Mouse (Mus musculus) megakaryocyte-erythroid progenitor cell, adult 5-6 weeks (primary cell): ENCODE results near the gene Larp4b. TPM values are rescaled to one million over a fixed set of nuclear protein-coding genes. Genes with fewer than 3 reads are reported as not detected.

Source experiments
- ATAC-seq: replicated peaks from 2 replicates; pipeline ENCODE4 v1.8.0; 2016; ENCODE audit warnings: mild to moderate bottlenecking, inconsistent platforms; ENCODE audit not compliant: severe bottlenecking, poor library complexity, low FRiP score, low TSS enrichment
- total RNA-seq, 2 experiments: library from RNA; stranded (forward) in 1 of 2; stranded (reverse) in 1 of 2; fragments of 200-1000, 215-1000 nt in 1 of 2; fragments of >200 nt in 1 of 2; fragmentation: Nextera tagmentation in 1 of 2; gene quantifications; 2 replicates each; pipeline ENCODE4 v1.2.3; 2014 to 2017

Gene Larp4b
- total RNA-seq, 2 experiments from 2014 or later = 76.6 to 93.4 TPM

DNA sequence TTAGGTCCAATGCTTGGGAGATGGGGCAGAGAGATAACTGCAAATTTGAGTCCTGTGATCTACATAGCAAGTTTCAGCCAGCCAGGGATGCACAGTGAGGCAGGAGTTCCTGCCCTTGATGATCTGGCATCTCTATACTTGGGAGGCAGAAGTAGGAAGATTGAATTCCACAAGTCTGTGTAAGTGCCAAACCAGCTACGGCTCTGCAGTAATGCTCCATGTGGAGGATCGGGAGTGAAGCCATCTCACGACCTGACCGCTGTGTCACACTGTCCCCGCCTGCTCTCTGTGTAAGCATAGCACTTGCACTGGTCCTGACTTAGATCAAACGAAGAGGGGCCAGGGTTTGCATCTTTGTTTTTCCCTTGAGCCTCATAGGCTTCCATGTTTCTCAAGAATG lies 75.9 kb downstream of the Larp4b start:
- no peak for ATAC-seq

DNA sequence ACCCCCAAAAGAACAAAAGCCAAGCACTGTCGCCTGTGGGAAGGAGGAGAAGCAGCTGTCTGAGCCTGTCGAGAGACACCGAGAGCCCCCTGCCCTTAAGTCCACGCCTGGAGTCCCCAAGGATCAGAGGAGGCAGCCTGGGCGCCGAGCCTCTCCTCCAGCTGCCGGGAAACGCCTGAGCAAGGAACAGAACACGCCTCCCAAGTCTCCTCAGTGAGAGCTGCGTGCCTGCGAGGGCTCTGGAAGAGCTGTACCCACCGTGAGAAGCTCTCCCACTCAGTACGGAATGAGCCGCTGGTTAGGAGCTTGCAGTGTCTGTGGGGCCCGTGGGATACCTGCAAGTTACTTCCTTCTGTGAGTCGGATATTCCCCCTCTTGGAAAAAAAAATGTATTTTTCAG lies 77.0 kb downstream of the Larp4b start:
- ATAC-seq = no peak

DNA sequence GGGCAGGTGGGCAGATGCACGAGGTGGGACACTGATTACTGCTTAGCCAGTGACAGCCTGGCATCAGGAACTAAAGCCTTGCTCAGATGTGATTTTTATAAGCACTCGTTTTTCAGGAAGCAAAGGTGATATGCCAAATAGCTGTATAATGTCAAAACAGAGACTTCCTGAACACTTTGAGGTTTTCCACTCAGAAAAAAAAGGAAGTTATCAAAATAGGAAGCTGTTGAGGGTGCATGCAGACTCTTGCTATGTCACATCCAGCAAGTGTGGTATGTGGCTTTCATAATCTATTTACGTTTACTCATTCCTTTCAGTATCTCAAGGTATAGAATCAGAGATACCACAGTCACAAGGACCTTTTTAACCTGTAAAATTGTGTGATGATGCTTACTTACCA lies 79.7 kb downstream of the Larp4b start:
- no peak for ATAC-seq

DNA sequence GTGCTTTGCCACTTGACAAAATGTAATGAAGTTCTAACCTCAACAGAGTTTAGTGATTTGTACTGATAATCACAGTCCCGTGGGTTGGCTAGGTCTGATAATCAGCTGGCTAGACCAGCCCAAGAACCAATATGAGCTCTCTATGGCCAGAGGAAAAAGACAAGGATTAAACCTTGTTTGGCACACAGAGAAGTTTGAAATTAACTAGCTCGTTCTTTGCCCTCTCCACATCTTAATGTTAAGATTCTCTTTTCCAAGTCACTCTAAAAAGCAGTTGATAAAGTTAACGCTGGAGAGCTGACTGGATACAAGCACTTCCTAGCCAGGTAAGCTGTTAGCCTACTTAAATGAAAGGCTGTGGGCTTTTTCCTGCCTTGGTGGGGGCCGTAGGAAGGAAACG lies 81.5 kb downstream of the Larp4b start:
- no peak for ATAC-seq

DNA sequence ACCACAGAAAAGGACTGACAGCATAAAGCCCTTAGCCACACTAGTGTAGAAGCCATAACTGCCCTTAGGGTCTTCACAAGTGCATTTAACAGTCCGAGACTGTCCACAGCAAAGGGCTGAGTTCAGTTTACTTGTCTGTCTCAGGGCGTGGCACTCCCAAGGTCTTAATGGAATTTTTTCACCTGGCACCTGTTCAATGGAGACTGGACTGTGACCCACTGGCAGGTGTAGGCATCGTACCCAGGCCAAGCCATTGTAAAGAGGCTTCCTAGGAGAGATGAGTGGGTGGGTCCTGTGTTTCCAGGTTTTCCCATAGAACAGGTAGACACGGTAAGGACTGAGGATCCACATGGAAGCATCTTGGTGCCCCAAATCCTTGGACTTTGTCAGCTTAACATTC lies 84.6 kb downstream of the Larp4b start:
- no peak for ATAC-seq

DNA sequence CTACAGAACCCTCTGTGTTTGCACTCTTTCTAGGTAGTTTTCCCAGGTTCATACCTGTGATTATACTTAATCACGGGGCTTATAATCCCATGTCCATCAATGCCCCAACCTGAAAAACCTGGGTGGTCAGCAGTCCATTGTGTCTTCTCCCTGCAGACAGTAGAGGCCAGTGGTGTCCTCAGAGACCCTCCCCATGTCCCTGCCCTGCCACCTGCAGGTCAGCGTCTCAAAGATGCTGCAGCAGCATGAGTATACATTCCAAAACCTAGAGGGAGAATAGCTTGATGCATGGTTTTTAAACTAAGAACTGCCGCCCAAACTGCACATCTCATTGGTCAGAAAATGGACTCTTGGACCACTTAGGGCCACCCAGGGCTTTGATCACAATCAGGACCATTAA lies 85.0 kb downstream of the Larp4b start:
- ATAC-seq = no peak

DNA sequence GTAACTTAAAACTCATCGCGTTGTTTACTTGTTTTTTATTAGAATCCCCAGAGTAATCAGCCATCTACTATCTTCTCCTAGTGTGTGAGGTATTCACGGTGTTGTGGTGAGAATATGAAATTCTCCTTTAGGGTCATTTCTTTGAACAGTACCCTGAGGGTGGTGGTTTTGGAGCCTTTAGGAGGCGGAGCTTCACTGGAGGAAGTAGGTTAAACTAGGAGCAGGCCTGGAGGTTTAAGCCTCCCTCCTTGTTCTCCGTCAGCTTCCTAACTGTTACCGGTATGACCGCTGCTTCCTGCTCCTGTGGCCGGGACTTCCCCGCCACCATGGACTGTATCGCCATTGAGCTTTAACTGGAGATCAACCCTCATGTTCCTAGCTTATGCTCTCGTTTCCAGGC lies 86.5 kb downstream of the Larp4b start:
- ATAC-seq = peak; percentile 53

DNA sequence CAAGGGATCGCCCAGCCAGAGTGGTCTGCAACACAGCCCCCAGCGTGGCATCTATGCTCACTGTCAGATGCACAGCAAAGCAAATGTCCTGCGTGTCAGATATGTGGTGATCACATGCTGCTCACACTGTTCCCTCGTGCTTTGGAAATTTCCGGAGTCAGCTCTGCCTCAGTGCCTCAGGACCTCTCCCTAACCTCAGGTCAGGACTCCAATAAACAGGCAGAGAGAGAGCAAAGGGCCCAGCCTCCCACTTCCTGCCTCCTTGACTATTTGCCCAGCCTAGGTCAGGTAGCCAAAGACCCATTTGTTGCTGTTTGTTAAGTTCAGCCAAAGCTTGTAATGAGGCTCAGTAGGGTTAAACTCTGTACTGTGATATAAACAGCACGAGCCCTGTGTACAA lies 87.4 kb downstream of the Larp4b start:
- ATAC-seq = no peak

DNA sequence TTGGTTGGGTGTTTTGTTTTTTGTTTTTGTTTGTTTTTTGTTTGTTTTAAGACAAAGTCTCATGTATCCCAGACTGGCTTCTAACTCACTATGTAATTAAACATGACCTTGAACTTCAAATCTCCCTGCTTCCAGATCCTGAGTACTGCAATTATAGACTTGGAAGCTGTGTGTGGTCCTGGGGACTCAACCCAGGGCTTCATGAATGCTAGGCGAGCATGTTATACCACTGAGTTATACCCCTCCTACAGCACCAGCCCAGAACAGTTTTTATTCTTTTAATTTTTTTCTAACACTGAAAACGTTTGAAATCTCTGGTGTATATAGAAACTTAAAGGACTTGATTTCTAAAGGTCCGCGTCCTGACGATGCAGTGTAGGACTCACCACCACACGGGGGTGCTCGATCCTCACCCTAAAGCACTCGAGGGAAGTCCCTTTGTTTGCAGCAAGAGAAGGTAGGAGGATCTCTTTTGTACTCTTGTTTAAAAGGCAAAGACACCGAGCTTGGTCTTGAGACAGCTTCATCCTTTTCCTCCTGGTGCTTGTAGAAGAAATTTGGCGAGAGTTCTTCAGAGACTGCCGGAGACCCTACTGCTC lies 88.1 kb downstream of the Larp4b start:
- peak; percentile 71 for ATAC-seq

DNA sequence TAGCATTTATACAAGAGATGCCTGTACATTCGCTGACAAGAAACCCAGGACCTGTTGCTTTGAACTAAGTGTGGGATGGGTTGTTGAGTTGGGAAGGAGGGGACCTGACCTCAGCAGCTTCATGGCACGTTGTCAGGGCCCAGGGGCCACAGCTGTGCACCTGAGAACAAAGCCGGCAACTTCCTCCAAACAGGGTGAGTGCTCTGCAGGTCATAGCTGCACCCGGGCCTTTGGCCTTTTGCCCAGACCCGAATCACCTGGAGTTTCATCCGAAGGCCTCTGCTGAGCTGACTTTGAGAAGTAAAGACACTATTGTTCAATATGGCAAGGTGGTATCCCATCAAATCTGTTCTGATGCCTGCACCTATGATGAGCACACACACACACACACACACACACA lies 90.6 kb downstream of the Larp4b start:
- ATAC-seq = no peak

DNA sequence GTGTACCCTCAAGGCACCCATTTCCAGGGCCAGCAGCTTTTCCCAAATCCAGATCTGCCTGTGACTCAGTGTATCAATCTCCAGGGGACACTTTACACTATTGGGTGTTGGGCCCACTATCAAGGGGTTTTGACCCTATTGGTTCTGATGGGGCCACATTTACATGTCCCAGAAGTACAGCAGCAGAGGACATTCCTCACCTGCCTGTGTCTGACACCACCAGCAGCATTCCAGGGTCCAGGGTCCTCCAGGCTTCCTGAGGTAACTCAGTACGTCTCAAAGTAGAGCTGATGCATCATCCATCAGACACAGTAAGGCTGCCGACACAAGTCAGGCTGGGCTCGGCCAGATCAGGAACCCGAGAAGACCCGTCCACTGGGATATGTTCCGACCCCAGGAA lies 91.0 kb downstream of the Larp4b start:
- ATAC-seq = no peak

DNA sequence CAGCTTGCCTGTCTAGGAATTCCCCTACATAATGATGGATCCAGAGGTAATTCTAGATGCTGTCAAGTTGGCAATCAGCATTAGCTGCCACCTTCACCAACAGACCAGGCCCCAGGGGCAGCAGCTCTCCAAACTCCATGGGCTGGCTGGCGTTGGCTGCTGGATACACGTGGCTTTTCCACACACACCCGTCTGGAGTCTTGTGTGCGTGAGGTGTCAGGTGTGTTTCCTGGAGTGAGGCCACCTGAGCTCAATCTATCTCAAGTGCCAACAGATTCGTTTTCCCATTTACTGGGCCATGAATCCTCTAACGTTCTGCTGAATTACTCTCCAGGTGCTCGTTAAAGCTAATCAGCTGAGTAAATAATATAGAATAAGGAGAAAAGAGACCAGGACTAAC lies 93.5 kb downstream of the Larp4b start:
- ATAC-seq = no peak

DNA sequence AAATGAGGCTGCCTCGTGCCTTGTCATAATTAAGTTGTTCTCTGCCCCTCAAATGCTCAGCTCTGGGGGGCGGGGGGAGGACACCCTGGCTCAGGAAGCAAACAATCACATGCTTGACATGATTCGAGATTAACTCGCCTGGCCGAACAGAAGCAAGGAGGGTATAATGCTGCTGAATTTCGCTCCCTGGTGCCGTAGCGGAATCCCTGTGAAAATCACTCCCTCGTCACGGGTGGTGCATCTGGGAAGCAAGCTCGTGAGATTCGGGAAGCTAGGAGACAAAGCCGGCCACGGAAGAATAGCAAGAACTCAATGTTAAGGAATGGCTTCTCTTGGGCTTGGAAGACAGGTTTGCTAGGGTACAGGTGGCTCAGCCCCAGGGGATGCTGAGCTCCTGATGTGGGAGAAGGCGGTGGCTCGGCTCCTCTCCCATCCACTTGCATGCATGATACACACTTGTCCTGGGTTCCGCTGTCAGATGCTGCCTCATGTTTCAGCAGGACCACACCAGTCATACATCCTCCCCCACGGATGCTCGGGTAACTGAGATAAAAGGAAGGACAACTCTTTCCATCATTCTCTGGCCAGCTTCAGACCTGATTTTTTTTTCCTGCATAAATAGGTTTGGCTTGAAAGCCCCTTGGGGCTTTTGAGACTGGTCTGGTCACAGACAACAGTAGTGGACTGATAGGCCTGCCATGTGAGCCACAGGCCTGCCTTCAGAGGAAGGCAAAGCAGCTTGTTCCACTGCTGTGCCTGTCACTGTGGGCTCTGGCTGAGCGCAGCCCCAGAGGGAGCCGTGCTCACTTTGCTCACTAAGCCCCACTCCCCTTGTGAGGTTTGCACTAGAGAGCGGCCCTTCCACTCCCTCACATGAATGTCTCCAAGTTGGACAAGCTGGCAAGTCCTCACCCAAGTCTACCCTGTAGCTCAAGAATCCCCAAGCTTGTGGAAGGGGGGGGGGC lies 94.2 kb downstream of the Larp4b start:
- no peak for ATAC-seq

DNA sequence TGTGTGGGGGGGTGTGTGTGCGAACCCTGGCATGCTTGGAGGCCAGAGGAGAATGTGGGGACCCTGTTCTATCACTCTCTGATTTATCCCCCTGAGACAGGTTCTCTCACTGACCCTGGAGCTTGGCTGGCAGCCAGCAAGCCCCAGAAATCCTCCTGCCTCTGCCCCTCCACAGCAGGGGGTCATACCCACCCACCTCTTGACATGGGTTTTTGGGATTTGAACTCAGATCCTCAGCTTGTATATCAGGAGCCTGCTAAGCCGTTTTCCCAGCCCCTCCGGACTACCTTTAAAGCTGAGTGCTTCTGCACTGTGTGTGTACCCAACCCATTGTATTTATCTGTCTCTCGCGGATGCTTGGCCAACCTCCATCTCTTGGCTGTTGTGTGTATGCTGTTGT lies 95.8 kb downstream of the Larp4b start:
- no peak for ATAC-seq

DNA sequence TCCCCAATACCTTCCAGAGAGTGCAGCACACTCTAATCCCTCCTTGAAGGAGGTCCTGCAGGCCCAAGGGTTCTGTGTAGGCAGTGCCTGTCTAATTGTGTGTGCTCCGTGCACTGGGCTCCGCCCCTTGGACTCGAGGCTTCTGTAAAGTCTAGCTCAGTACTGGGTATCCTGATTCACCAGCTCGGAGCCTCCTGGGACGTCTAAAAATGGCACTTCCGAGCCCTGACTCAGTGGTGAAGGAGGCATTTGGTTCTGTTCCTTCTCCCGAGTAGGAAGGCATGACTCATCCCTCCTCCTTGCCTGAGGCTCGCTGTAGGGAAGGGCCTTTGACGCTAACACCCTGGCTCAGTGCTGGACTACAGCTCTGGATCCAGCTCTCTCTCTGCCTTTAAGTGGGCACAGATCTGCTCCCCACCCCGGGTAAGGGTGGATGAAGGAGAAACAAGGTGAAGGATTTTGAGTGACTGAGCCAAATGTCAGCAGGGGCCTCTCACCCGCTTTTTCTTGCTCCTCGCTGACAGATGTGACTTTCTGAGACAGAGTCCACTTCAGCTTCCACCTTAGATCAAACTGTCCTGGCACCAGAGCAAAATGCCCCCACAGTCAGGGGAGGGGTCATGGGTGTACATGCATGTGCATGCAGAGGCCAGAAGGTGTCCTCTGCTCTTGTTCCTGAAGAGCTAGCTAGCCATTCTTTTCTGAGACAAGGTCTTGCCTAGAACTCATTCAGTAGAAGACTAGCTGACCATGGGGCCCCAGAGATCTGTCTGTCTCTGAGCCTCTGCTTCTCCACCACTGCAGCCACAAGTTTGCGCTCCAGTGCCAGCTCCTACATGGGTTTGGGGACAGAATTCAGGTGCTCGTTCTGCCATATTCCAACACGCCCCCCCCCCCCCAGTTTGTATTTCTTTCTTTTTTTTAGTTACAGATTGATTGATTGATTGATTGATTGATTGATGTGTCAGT lies 97.8 kb downstream of the Larp4b start:
- ATAC-seq = peak; percentile 53

DNA sequence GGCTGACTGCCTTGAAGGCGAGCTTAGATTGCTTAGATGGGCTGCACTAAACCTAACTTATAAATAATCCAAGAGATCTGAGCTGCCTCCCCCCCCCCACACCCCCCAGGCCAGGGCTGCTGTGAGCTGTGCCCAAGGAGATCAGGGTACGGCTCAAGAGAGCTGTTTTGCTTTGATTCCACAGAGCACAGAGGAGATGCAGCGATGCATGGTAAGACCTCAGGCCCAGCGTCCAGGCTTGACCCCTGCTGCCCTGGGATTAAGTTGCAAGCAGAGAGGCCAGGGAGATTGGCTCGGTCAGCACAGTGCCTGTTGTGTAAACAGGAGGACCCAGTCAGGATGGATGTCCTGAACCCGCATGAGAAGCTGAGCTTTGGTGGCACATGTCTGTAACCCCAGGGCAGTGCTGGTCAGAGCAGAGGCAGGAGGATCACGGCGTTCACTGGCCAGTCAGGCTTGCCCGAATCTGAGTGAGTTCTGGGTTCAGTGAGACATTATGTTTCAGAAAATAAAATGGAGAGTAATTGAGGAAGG lies 99.2 kb downstream of the Larp4b start:
- no peak for ATAC-seq

DNA sequence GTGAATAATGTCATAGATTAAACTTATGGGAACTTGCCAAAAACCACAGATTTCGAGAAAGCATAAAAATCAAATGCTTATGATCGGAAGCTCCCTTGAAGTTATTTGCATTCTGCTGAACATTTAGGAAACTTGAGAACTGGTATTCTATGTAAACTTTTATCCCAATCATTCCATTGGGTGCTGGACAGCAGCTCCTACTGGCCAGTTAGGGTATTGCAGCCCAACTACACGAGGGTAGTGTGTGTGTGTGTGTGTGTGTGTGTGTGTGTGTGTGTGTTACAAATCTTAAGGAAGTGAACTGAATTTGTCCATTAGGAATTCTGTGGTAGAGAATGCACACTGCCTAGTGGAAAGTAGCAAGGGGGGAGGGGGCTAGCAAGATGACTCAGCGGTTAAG lies 101.0 kb downstream of the Larp4b start:
- ATAC-seq = no peak

DNA sequence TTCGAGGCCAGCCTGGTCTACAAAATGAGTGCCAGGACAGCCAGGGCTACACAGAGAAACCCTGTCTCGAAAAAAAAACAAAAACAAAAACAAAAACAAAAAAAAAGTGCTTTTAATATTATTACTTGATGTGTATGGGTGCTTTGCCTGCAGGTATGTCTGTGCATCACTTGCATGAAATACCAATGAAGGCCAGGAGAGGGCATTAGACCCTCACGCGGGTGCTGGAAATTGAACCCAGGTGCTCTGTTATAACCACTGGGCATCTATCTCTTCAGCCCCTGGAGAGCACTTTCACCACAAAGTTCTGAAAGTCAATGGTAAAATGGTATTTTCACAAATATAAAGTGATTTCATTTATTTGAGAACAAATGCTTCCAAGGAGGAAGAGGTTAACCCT lies 101.9 kb downstream of the Larp4b start:
- ATAC-seq = no peak

DNA sequence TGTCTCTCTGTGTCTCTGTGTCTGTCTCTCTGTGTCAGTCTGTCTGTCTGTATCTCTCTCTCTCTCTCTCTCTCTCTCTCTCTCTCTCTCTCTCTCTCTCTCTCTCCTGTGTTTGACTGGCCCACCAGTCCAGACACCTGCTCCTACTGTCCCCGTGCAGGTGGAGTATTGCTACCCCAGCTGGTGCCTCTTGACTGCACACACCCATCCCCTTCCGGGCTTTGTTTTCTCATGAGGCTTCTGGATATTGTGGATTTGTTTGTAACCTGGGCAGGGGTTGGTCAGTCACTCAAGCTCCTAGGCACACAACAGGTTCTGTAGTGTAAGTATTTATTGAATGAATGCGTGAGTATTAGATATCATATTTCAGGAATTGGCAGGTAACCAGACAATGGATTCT lies 104.4 kb downstream of the Larp4b start:
- no peak for ATAC-seq
